ENCODE assay signal across 21 mouse cellular contexts in genomic region chr2:165839317-165839652, GRCm38 (mm10). TPM values are rescaled to one million over a fixed set of nuclear protein-coding genes. Genes with fewer than 3 reads are reported as not detected.
DNase-seq lines count a peak whose midpoint lies in the region; ATAC-seq and TF ChIP-seq lines count a peak whose summit lies in the region.
"Had no signal": no experiment of that assay in that cellular context is flagged by ENCODE, and none has a peak within 500 bp of the region (broad histone marks: within the 10 kb centered on the region; RNA-seq: fewer than 3 reads in every experiment).

No protein-coding gene starts in this region.

- H3K4me3 ChIP-seq in lung, embryonic 14.5 days (ENCODE audit: low read depth, low read length): no peak overlapping the region
- no peak overlapping the region for H3K4me3 ChIP-seq in lung, postnatal 0 days (ENCODE audit: low read depth, low read length)
- H3K4me3 ChIP-seq in forebrain, embryonic 15.5 days: no peak overlapping the region
- H3K4me3 ChIP-seq in hindbrain, embryonic 11.5 days (ENCODE audit: low read depth, low read length): no peak overlapping the region
- H3K4me3 ChIP-seq in midbrain, embryonic 16.5 days (ENCODE audit: low read depth, low read length): no peak overlapping the region
- H3K4me3 ChIP-seq: embryonic facial prominence, embryonic 12.5 days; heart, embryonic 13.5 days; limb, embryonic 15.5 days had no signal

- TF ChIP-seq CTCF in lung, embryonic 14.5 days (IDR thresholded peaks at IDR 0.05; ENCODE audit: low read depth): no peak
- no peak for TF ChIP-seq CTCF in lung, postnatal 0 days (IDR thresholded peaks at IDR 0.05)

- 40% methylated on average over 2 of the region's 2 CpGs for WGBS in lung, embryonic 14.5 days
- 28% methylated on average over 2 of the region's 2 CpGs for WGBS in lung, postnatal 0 days
- 33% methylated on average over 2 of the region's 2 CpGs for WGBS in forebrain, embryonic 15.5 days
- 86% methylated on average over 2 of the region's 2 CpGs for WGBS in hindbrain, embryonic 11.5 days
- 57% methylated on average over 2 of the region's 2 CpGs for WGBS in midbrain, embryonic 16.5 days

- DNase-seq in lung, embryonic 14.5 days: peak; percentile 84
- DNase-seq in lung, postnatal 0 days (ENCODE audit: low spot score): no peak
- no peak for DNase-seq in hindbrain, embryonic 11.5 days (ENCODE audit: low spot score)
- no peak for DNase-seq in right cerebral cortex, postnatal 25 days
- no peak for DNase-seq in testis, postnatal 14 days (ENCODE audit: low spot score)
- DNase-seq: adrenal gland, postnatal 36 days; cerebellum, adult 2 months; heart, postnatal 36 days; kidney, adult 11 months; kidney, postnatal 14 days; lung, postnatal 36 days; spleen, adult 18-20 months; thymus, postnatal 25 days had no signal

- no peak overlapping the region for H3K27ac ChIP-seq in lung, embryonic 14.5 days (ENCODE audit: low read depth)
- no peak overlapping the region for H3K27ac ChIP-seq in lung, postnatal 0 days (ENCODE audit: low read length)
- peak overlapping the region; percentile 74 for H3K27ac ChIP-seq in forebrain, embryonic 15.5 days (replicated peaks)
- H3K27ac ChIP-seq in hindbrain, embryonic 11.5 days (ENCODE audit: low read depth, low read length): peak overlapping the region; percentile 68
- H3K27ac ChIP-seq in midbrain, embryonic 16.5 days (ENCODE audit: low read length): peak overlapping the region; percentile 56
- H3K27ac ChIP-seq: embryonic facial prominence, embryonic 12.5 days; heart, embryonic 13.5 days; limb, embryonic 15.5 days had no signal

- no peak overlapping the region for H3K4me2 ChIP-seq in lung, embryonic 14.5 days
- no peak overlapping the region for H3K4me2 ChIP-seq in lung, postnatal 0 days (replicated peaks; ENCODE audit: low read depth, low read length)
- H3K4me2 ChIP-seq in forebrain, embryonic 15.5 days (replicated peaks): no peak overlapping the region
- H3K4me2 ChIP-seq in hindbrain, embryonic 11.5 days (replicated peaks; ENCODE audit: low read depth, low read length): no peak overlapping the region
- no peak overlapping the region for H3K4me2 ChIP-seq in midbrain, embryonic 16.5 days (ENCODE audit: low read length)
- H3K4me2 ChIP-seq: embryonic facial prominence, embryonic 12.5 days; heart, embryonic 13.5 days; limb, embryonic 15.5 days had no signal

- no peaks in the 10 kb centered on the region for H3K27me3 ChIP-seq in lung, embryonic 14.5 days (ENCODE audit: insufficient read depth, low read length)
- H3K27me3 ChIP-seq in lung, postnatal 0 days (replicated peaks; ENCODE audit: insufficient read depth, low read length): no peaks in the 10 kb centered on the region
- no peaks in the 10 kb centered on the region for H3K27me3 ChIP-seq in forebrain, embryonic 15.5 days
- H3K27me3 ChIP-seq in hindbrain, embryonic 11.5 days (ENCODE audit: control insufficient read depth, insufficient read depth, low read length): no peaks in the 10 kb centered on the region
- H3K27me3 ChIP-seq in midbrain, embryonic 16.5 days (ENCODE audit: control insufficient read depth, insufficient read depth, low read depth, low read length): no peaks in the 10 kb centered on the region
- H3K27me3 ChIP-seq: embryonic facial prominence, embryonic 12.5 days; heart, embryonic 13.5 days; limb, embryonic 15.5 days; Patski had no signal

- ATAC-seq in lung, embryonic 14.5 days (ENCODE audit: insufficient read depth): 0 out of 2 replicates have a peak, but pooled peaks have one; percentile 52
- no peak for ATAC-seq in lung, postnatal 0 days
- peak; percentile 42 for ATAC-seq in forebrain, embryonic 15.5 days (replicated peaks)
- no peak for ATAC-seq in hindbrain, embryonic 11.5 days (ENCODE audit: low FRiP score)
- no peak for ATAC-seq in midbrain, embryonic 16.5 days
- ATAC-seq in erythroblast, adult 5-6 weeks (replicated peaks; ENCODE audit: low FRiP score, poor library complexity, severe bottlenecking): no peak
- ATAC-seq: activated CD4-positive, CD25-positive, alpha-beta regulatory T cell, adult 4 months; Patski had no signal

- no peaks in the 10 kb centered on the region for H3K9me3 ChIP-seq in lung, embryonic 14.5 days (ENCODE audit: low read depth, low read length)
- H3K9me3 ChIP-seq in lung, postnatal 0 days (ENCODE audit: low read length): no peaks in the 10 kb centered on the region
- no peaks in the 10 kb centered on the region for H3K9me3 ChIP-seq in forebrain, embryonic 15.5 days
- H3K9me3 ChIP-seq in hindbrain, embryonic 11.5 days (ENCODE audit: control insufficient read depth, low read length): no peaks in the 10 kb centered on the region
- H3K9me3 ChIP-seq in midbrain, embryonic 16.5 days (replicated peaks; ENCODE audit: control insufficient read depth, low read length, poor library complexity, severe bottlenecking): no peaks in the 10 kb centered on the region
- H3K9me3 ChIP-seq: embryonic facial prominence, embryonic 12.5 days; heart, embryonic 13.5 days; limb, embryonic 15.5 days had no signal

- H3K36me3 ChIP-seq in lung, embryonic 14.5 days (ENCODE audit: insufficient read depth): peaks cover 96% of the 10 kb centered on the region
- peaks cover 27% of the 10 kb centered on the region; the same call in 1 of the 2 replicates for H3K36me3 ChIP-seq in lung, postnatal 0 days (ENCODE audit: insufficient read depth, low read length)
- H3K36me3 ChIP-seq in forebrain, embryonic 15.5 days: peaks cover 59% of the 10 kb centered on the region
- H3K36me3 ChIP-seq in hindbrain, embryonic 11.5 days (ENCODE audit: control insufficient read depth, insufficient read depth, low read length): peaks cover 13% of the 10 kb centered on the region
- peaks cover 32% of the 10 kb centered on the region for H3K36me3 ChIP-seq in midbrain, embryonic 16.5 days (ENCODE audit: control insufficient read depth, insufficient read depth, low read length)

- no peaks in the 10 kb centered on the region for H3K4me1 ChIP-seq in lung, embryonic 14.5 days (ENCODE audit: insufficient read depth)
- H3K4me1 ChIP-seq in lung, postnatal 0 days (ENCODE audit: insufficient read depth, low read depth, low read length): no peaks in the 10 kb centered on the region
- peaks cover 18% of the 10 kb centered on the region for H3K4me1 ChIP-seq in forebrain, embryonic 15.5 days
- H3K4me1 ChIP-seq in hindbrain, embryonic 11.5 days (replicated peaks; ENCODE audit: control insufficient read depth, insufficient read depth, low read length): no peaks in the 10 kb centered on the region
- H3K4me1 ChIP-seq in midbrain, embryonic 16.5 days (ENCODE audit: control insufficient read depth, insufficient read depth, low read length): peaks cover 18% of the 10 kb centered on the region
- H3K4me1 ChIP-seq: embryonic facial prominence, embryonic 12.5 days had no signal

- no peak for TF ChIP-seq EP300 in lung, postnatal 0 days (IDR thresholded peaks at IDR 0.05)

- no peak overlapping the region for H3K9ac ChIP-seq in lung, embryonic 14.5 days
- no peak overlapping the region for H3K9ac ChIP-seq in lung, postnatal 0 days (replicated peaks; ENCODE audit: low read depth)
- no peak overlapping the region for H3K9ac ChIP-seq in forebrain, embryonic 15.5 days (replicated peaks)
- no peak overlapping the region for H3K9ac ChIP-seq in hindbrain, embryonic 11.5 days (ENCODE audit: low read depth, low read length)
- no peak overlapping the region for H3K9ac ChIP-seq in midbrain, embryonic 16.5 days (ENCODE audit: low read depth, low read length)
- H3K9ac ChIP-seq: embryonic facial prominence, embryonic 12.5 days; heart, embryonic 13.5 days; limb, embryonic 15.5 days had no signal

RNA-seq across cellular contexts. Expression of gene Zmynd8, which starts 59.5 kb away (rescaled TPM):
- 40.5 and 46.0 TPM in 2 replicates for polyA plus RNA-seq in lung, embryonic 14.5 days (2014; fragmentation: Nextera tagmentation; extraction: Ambion mirVana)
- 30.7 and 32.1 TPM in 2 replicates for polyA plus RNA-seq in lung, postnatal 0 days (2015; fragmentation: Nextera tagmentation; extraction: Ambion mirVana)
- 81.0 and 85.9 TPM in 2 replicates for polyA plus RNA-seq in forebrain, embryonic 15.5 days (2015; fragmentation: Nextera tagmentation; extraction: Ambion mirVana)
- 41.9 and 52.9 TPM in 2 replicates for polyA plus RNA-seq in hindbrain, embryonic 11.5 days (2014; fragmentation: Nextera tagmentation; extraction: Ambion mirVana)
- polyA plus RNA-seq in midbrain, embryonic 16.5 days (2015; fragmentation: Nextera tagmentation; extraction: Ambion mirVana): 78.7 and 87.3 TPM in 2 replicates
- 60.1 and 81.1 TPM in 2 replicates for total RNA-seq in erythroblast, adult 5-6 weeks (2015; ENCODE audit: low replicate concordance)
- total RNA-seq in erythroblast, adult 5-6 weeks (2017; ENCODE audit: low replicate concordance): 83.9 and 95.3 TPM in 2 replicates

Comparison
In these comparisons a context has a peak if more than half of its experiments do, and no peak if none do; other contexts are left out.
1. ATAC-seq: peak in lung, embryonic 14.5 days (single experiment) and forebrain, embryonic 15.5 days (single experiment); none in lung, postnatal 0 days (single experiment), hindbrain, embryonic 11.5 days (single experiment), midbrain, embryonic 16.5 days (single experiment) and erythroblast, adult 5-6 weeks (single experiment).
2. H3K27ac ChIP-seq: peak in forebrain, embryonic 15.5 days (single experiment), hindbrain, embryonic 11.5 days (single experiment) and midbrain, embryonic 16.5 days (single experiment); none in lung, embryonic 14.5 days (single experiment) and lung, postnatal 0 days (single experiment).